Mouse (Mus musculus): ENCODE results near the gene Cfb. TPM values are rescaled to one million over a fixed set of nuclear protein-coding genes. Genes with fewer than 3 reads are reported as not detected.

The Cfb gene
- polyA plus RNA-seq, 1 experiment from 2014 or later: 1.6 TPM

- Histone ChIP-seq H3K4me3 (ENCODE audit: low read length) (peak within 1 kb of the TSS; percentile 87), H3K9me3 (ENCODE audit: control insufficient read depth, low read length) (no peaks in the 10 kb centered on the region), H3K27ac (ENCODE audit: low read depth, low read length) (peak within 1 kb of the TSS; percentile 98), H3K27me3 (replicated peaks; ENCODE audit: control insufficient read depth, insufficient read depth, low read length) (no peaks in the 10 kb centered on the region), H3K4me1 (ENCODE audit: control insufficient read depth, insufficient read depth, low read depth, low read length) (peaks cover 37% of the 10 kb centered on the region), H3K9ac (ENCODE audit: low read depth, low read length) (peak within 1 kb of the TSS; percentile 98), H3K36me3 (ENCODE audit: control insufficient read depth, insufficient read depth, low read length) (peaks cover 9% of the 10 kb centered on the region), H3K4me2 (ENCODE audit: low read length) (peak within 1 kb of the TSS; percentile 87)
- WGBS: under 1% methylated on average over 21 of the region's 44 CpGs
- peak; percentile 37 for ATAC-seq
Measured at GRCm38 (mm10) chr17:34898160-34898586, 35.9 kb upstream of the Cfb start, which contains the start of the genes C2 and Ehmt2. TSS of gene C2 (minus strand) at chr17:34898265. TSS of gene Ehmt2 (plus strand) at chr17:34898469.

GRCm38 (mm10) chr17:34897373-34898159 is 35.2 kb upstream of the Cfb start:
- H3K36me3 ChIP-seq (ENCODE audit: control insufficient read depth, insufficient read depth, low read length): peaks cover 3% of the 10 kb centered on the region; the same call in 1 of the 2 replicates
- 15% methylated on average over 10 of the region's 10 CpGs for WGBS
- H3K4me2 ChIP-seq (ENCODE audit: low read length): peak overlapping the region; percentile 87
- no peak for ATAC-seq
- H3K4me1 ChIP-seq (ENCODE audit: control insufficient read depth, insufficient read depth, low read depth, low read length): peaks cover 37% of the 10 kb centered on the region
- H3K9me3 ChIP-seq (ENCODE audit: control insufficient read depth, low read length): no peaks in the 10 kb centered on the region
- peak overlapping the region; percentile 98 for H3K9ac ChIP-seq (ENCODE audit: low read depth, low read length)
- H3K27ac ChIP-seq (ENCODE audit: low read depth, low read length): peak overlapping the region; percentile 98
- no peaks in the 10 kb centered on the region for H3K27me3 ChIP-seq (replicated peaks; ENCODE audit: control insufficient read depth, insufficient read depth, low read length)
- H3K4me3 ChIP-seq (ENCODE audit: low read length): peak overlapping the region; percentile 87

GRCm38 (mm10) chr17:34896366-34896765 is 34.0 kb upstream of the Cfb start:
- no peaks in the 10 kb centered on the region for H3K27me3 ChIP-seq (replicated peaks; ENCODE audit: control insufficient read depth, insufficient read depth, low read length)
- H3K27ac ChIP-seq (ENCODE audit: low read depth, low read length): no peak overlapping the region
- peaks cover 3% of the 10 kb centered on the region; the same call in 1 of the 2 replicates for H3K36me3 ChIP-seq (ENCODE audit: control insufficient read depth, insufficient read depth, low read length)
- ATAC-seq: no peak
- no peak overlapping the region; the same call in 1 of the 2 replicates for H3K9ac ChIP-seq (ENCODE audit: low read depth, low read length)
- H3K4me2 ChIP-seq (ENCODE audit: low read length): peak overlapping the region; percentile 67
- peaks cover 37% of the 10 kb centered on the region for H3K4me1 ChIP-seq (ENCODE audit: control insufficient read depth, insufficient read depth, low read depth, low read length)
- H3K9me3 ChIP-seq (ENCODE audit: control insufficient read depth, low read length): no peaks in the 10 kb centered on the region
- H3K4me3 ChIP-seq (ENCODE audit: low read length): no peak overlapping the region
- 87% methylated on average over 17 of the region's 17 CpGs for WGBS

- 89% methylated on average over 15 of the region's 15 CpGs for WGBS
- Histone ChIP-seq H3K4me1 (ENCODE audit: control insufficient read depth, insufficient read depth, low read depth, low read length) (peaks cover 37% of the 10 kb centered on the region), H3K27ac (ENCODE audit: low read depth, low read length) (peak overlapping the region; percentile 97), H3K4me2 (ENCODE audit: low read length) (peak overlapping the region; percentile 67), H3K9me3 (ENCODE audit: control insufficient read depth, low read length) (no peaks in the 10 kb centered on the region), H3K36me3 (ENCODE audit: control insufficient read depth, insufficient read depth, low read length) (peaks cover 3% of the 10 kb centered on the region; the same call in 1 of the 2 replicates), H3K9ac (ENCODE audit: low read depth, low read length) (peak overlapping the region; percentile 93), H3K4me3 (ENCODE audit: low read length) (peak overlapping the region; percentile 79), H3K27me3 (replicated peaks; ENCODE audit: control insufficient read depth, insufficient read depth, low read length) (no peaks in the 10 kb centered on the region)
- ATAC-seq: no peak
Measured at GRCm38 (mm10) chr17:34895724-34896123, 33.4 kb upstream of the Cfb start.

GRCm38 (mm10) chr17:34894801-34895530 is 32.6 kb upstream of the Cfb start:
- H3K4me2 ChIP-seq (ENCODE audit: low read length): peak overlapping the region; percentile 67
- peak overlapping the region; percentile 79 for H3K4me3 ChIP-seq (ENCODE audit: low read length)
- H3K9me3 ChIP-seq (ENCODE audit: control insufficient read depth, low read length): no peaks in the 10 kb centered on the region
- H3K27ac ChIP-seq (ENCODE audit: low read depth, low read length): peak overlapping the region; percentile 97
- H3K4me1 ChIP-seq (ENCODE audit: control insufficient read depth, insufficient read depth, low read depth, low read length): peaks cover 31% of the 10 kb centered on the region
- no peaks in the 10 kb centered on the region for H3K27me3 ChIP-seq (replicated peaks; ENCODE audit: control insufficient read depth, insufficient read depth, low read length)
- peak; percentile 21 for ATAC-seq
- peak overlapping the region; percentile 93 for H3K9ac ChIP-seq (ENCODE audit: low read depth, low read length)
- whole genome bisulfite sequencing: 4% methylated on average over 51 of the region's 51 CpGs
- H3K36me3 ChIP-seq (ENCODE audit: control insufficient read depth, insufficient read depth, low read length): peaks cover 3% of the 10 kb centered on the region; the same call in 1 of the 2 replicates

GRCm38 (mm10) chr17:34894074-34894597 is 31.8 kb upstream of the Cfb start:
- Histone ChIP-seq H3K36me3 (ENCODE audit: control insufficient read depth, insufficient read depth, low read length) (peaks cover 3% of the 10 kb centered on the region; the same call in 1 of the 2 replicates), H3K27me3 (replicated peaks; ENCODE audit: control insufficient read depth, insufficient read depth, low read length) (no peaks in the 10 kb centered on the region), H3K4me3 (ENCODE audit: low read length) (peak overlapping the region; percentile 79), H3K9ac (ENCODE audit: low read depth, low read length) (peak overlapping the region; percentile 93), H3K4me2 (ENCODE audit: low read length) (peak overlapping the region; percentile 67), H3K9me3 (ENCODE audit: control insufficient read depth, low read length) (no peaks in the 10 kb centered on the region), H3K4me1 (ENCODE audit: control insufficient read depth, insufficient read depth, low read depth, low read length) (peaks cover 29% of the 10 kb centered on the region), H3K27ac (ENCODE audit: low read depth, low read length) (peak overlapping the region; percentile 97)
- ATAC-seq: peak; percentile 91
- under 1% methylated on average over 29 of the region's 51 CpGs for WGBS

- Histone ChIP-seq H3K4me1 (ENCODE audit: control insufficient read depth, insufficient read depth, low read depth, low read length) (peaks cover 29% of the 10 kb centered on the region), H3K4me3 (ENCODE audit: low read length) (peak overlapping the region; percentile 79; the same call in 1 of the 2 replicates), H3K4me2 (ENCODE audit: low read length) (peak overlapping the region; percentile 67), H3K9me3 (ENCODE audit: control insufficient read depth, low read length) (no peaks in the 10 kb centered on the region), H3K27me3 (replicated peaks; ENCODE audit: control insufficient read depth, insufficient read depth, low read length) (no peaks in the 10 kb centered on the region), H3K36me3 (ENCODE audit: control insufficient read depth, insufficient read depth, low read length) (peaks cover 3% of the 10 kb centered on the region; the same call in 1 of the 2 replicates), H3K9ac (ENCODE audit: low read depth, low read length) (peak overlapping the region; percentile 62), H3K27ac (ENCODE audit: low read depth, low read length) (peak overlapping the region; percentile 80)
- ATAC-seq: no peak
- WGBS: 75% methylated on average over 12 of the region's 12 CpGs
Measured at GRCm38 (mm10) chr17:34893072-34893824, 30.9 kb upstream of the Cfb start.

- ATAC-seq: no peak
- WGBS: 96% methylated on average over 2 of the region's 2 CpGs
- H3K4me3 ChIP-seq (ENCODE audit: low read length): no peak overlapping the region
- H3K27ac ChIP-seq (ENCODE audit: low read depth, low read length): no peak overlapping the region
- no peak overlapping the region for H3K9ac ChIP-seq (ENCODE audit: low read depth, low read length)
- no peak overlapping the region for H3K4me2 ChIP-seq (ENCODE audit: low read length)
- H3K9me3 ChIP-seq (ENCODE audit: control insufficient read depth, low read length): no peaks in the 10 kb centered on the region
- H3K27me3 ChIP-seq (replicated peaks; ENCODE audit: control insufficient read depth, insufficient read depth, low read length): no peaks in the 10 kb centered on the region
- peaks cover 2% of the 10 kb centered on the region; the same call in 1 of the 2 replicates for H3K36me3 ChIP-seq (ENCODE audit: control insufficient read depth, insufficient read depth, low read length)
- H3K4me1 ChIP-seq (ENCODE audit: control insufficient read depth, insufficient read depth, low read depth, low read length): peaks cover 15% of the 10 kb centered on the region
Measured at GRCm38 (mm10) chr17:34891377-34891776, 29.1 kb upstream of the Cfb start.

Measured in hindbrain, embryonic 16.5 days (tissue).